Comparison of ENCODE assay signal across 14 mouse cellular contexts in the genomic region with DNA sequence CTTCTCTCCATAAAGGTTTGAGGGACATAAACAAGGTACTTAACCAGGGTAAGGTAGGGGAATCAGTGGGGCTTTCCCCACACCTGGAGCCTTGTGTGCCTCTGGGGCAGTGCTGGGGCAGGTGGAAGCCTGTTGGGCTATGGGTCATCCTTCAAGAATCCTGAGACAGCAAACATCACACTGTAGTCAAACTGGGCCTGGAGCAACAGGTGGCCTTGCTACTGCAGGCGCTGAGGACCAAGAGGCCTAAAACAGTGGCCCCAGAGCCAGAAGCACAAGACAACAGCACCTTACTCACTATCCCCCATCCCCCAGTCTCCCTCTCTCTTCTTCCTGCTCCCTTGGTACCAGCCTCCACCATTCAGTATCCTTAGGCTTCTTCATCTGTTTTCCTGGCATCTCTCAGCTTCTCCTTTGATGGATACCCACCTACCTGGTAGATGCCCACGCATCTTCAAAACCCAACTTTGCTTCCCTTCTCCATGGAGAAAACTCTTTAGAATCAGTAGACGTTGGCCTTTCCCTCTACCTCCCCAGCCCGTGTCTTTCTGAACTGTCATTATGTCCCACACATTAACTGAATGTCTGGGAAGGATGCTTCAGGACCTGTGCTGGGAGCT. TPM values are rescaled to one million over a fixed set of nuclear protein-coding genes. Genes with fewer than 3 reads are reported as not detected.
"Had no signal": no experiment of that assay in that cellular context is flagged by ENCODE, and none has a peak within 500 bp of the region (broad histone marks: within the 10 kb centered on the region; RNA-seq: fewer than 3 reads in every experiment).

No protein-coding gene starts in this region.

- H3K9me3 ChIP-seq: limb, embryonic 15.5 days; liver, embryonic 13.5 days; lung, embryonic 15.5 days; megakaryocyte, embryonic 14.5 days; midbrain, embryonic 15.5 days; neural tube, embryonic 15.5 days had no signal

- ATAC-seq: liver, postnatal 0 days; midbrain, embryonic 15.5 days had no signal

- H3K4me3 ChIP-seq: limb, embryonic 15.5 days; liver, embryonic 13.5 days; lung, embryonic 15.5 days; megakaryocyte, embryonic 14.5 days; midbrain, embryonic 15.5 days; neural tube, embryonic 15.5 days had no signal

- H3K9ac ChIP-seq: limb, embryonic 15.5 days; liver, embryonic 13.5 days; liver, postnatal 0 days; lung, embryonic 15.5 days; midbrain, embryonic 15.5 days; neural tube, embryonic 15.5 days had no signal

- H3K36me3 ChIP-seq: limb, embryonic 15.5 days; liver, embryonic 13.5 days; lung, embryonic 15.5 days; midbrain, embryonic 15.5 days; neural tube, embryonic 15.5 days had no signal

- DNase-seq: liver, embryonic 13.5 days; liver, postnatal 0 days; lung, postnatal 14 days; thymus, postnatal 4 days had no signal

- H3K27me3 ChIP-seq: limb, embryonic 15.5 days; liver, embryonic 13.5 days; lung, embryonic 15.5 days; midbrain, embryonic 15.5 days; neural tube, embryonic 15.5 days had no signal

- H3K27ac ChIP-seq: kidney, postnatal 0 days; limb, embryonic 15.5 days; liver, embryonic 13.5 days; lung, embryonic 15.5 days; macrophage; midbrain, embryonic 15.5 days; stomach, postnatal 0 days had no signal

- H3K4me2 ChIP-seq: limb, embryonic 15.5 days; liver, embryonic 13.5 days; lung, embryonic 15.5 days; midbrain, embryonic 11.5 days; midbrain, embryonic 15.5 days; neural tube, embryonic 15.5 days had no signal

- H3K4me1 ChIP-seq: limb, embryonic 15.5 days; liver, embryonic 13.5 days; lung, embryonic 15.5 days; midbrain, embryonic 15.5 days had no signal

RNA-seq across cellular contexts. Expression of a gene that starts 41.5 kb away (rescaled TPM):
- polyA plus RNA-seq: kidney, postnatal 0 days; limb, embryonic 11.5 days; limb, embryonic 15.5 days; liver, embryonic 13.5 days; liver, postnatal 0 days; lung, embryonic 15.5 days; macrophage; midbrain, embryonic 11.5 days; midbrain, embryonic 15.5 days; neural tube, embryonic 15.5 days; stomach, postnatal 0 days had no signal
